ENCODE assay signal across 8 mouse cellular contexts in genomic region chr1:180767541-180768333, GRCm38 (mm10). TPM values are rescaled to one million over a fixed set of nuclear protein-coding genes. Genes with fewer than 3 reads are reported as not detected.
DNase-seq lines count a peak whose midpoint lies in the region; ATAC-seq and TF ChIP-seq lines count a peak whose summit lies in the region.

No protein-coding gene starts in this region.

- no peak; the same call in 1 of the 2 replicates for TF ChIP-seq CTCF in hindbrain, postnatal 0 days (IDR thresholded peaks at IDR 0.05; ENCODE audit: low read depth)

- peak overlapping the region; percentile 85 for H3K27ac ChIP-seq in hindbrain, postnatal 0 days
- H3K27ac ChIP-seq in midbrain, embryonic 10.5 days (replicated peaks): peak overlapping the region; percentile 96

- peak overlapping the region; percentile 70 for H3K4me2 ChIP-seq in hindbrain, postnatal 0 days (ENCODE audit: low read depth, low read length)

- H3K36me3 ChIP-seq in hindbrain, postnatal 0 days (ENCODE audit: insufficient read depth, low read length): no peaks in the 10 kb centered on the region
- H3K36me3 ChIP-seq in midbrain, embryonic 10.5 days: no peaks in the 10 kb centered on the region

- peak overlapping the region; percentile 62 for H3K9ac ChIP-seq in hindbrain, postnatal 0 days (replicated peaks; ENCODE audit: low read length)

- DNase-seq in frontal cortex, postnatal 14 days (ENCODE audit: low spot score in 2 of 2): no peak
- peak; percentile 42 for DNase-seq in B cell, adult 2 months
- peak; percentile 34 to 52 for DNase-seq in cerebellum, postnatal 36 days
- DNase-seq in hindbrain, postnatal 0 days (ENCODE audit: low spot score): peak; percentile 22
- DNase-seq in midbrain, embryonic 10.5 days (ENCODE audit: low spot score): peak; percentile 50
- peak; percentile 65 for DNase-seq in thymus, postnatal 4 days
- no peak for DNase-seq in layer of hippocampus, adult 8-10 months (ENCODE audit: low spot score in 2 of 2)

- WGBS in hindbrain, postnatal 0 days: 19% methylated on average over 10 of the region's 10 CpGs
- WGBS in midbrain, embryonic 10.5 days: 14% methylated on average over 10 of the region's 10 CpGs

- H3K9me3 ChIP-seq in hindbrain, postnatal 0 days (ENCODE audit: low read length): no peaks in the 10 kb centered on the region
- H3K9me3 ChIP-seq in midbrain, embryonic 10.5 days (replicated peaks): no peaks in the 10 kb centered on the region

- peaks cover 20% of the 10 kb centered on the region; the same call in 1 of the 2 replicates for H3K4me1 ChIP-seq in hindbrain, postnatal 0 days (ENCODE audit: insufficient read depth, low read length)
- H3K4me1 ChIP-seq in midbrain, embryonic 10.5 days: peaks cover 33% of the 10 kb centered on the region

- H3K4me3 ChIP-seq in hindbrain, postnatal 0 days (ENCODE audit: low read length): peak overlapping the region; percentile 40
- peak overlapping the region; percentile 66 for H3K4me3 ChIP-seq in midbrain, embryonic 10.5 days

- ATAC-seq in frontal cortex, adult (ENCODE audit: low TSS enrichment): peak; percentile 6; the same call in 1 of the 2 replicates
- peak; percentile 19; the same call in 1 of the 2 replicates for ATAC-seq in hindbrain, postnatal 0 days

- no peaks in the 10 kb centered on the region for H3K27me3 ChIP-seq in hindbrain, postnatal 0 days (ENCODE audit: insufficient read depth, low read length)
- peaks cover 15% of the 10 kb centered on the region for H3K27me3 ChIP-seq in midbrain, embryonic 10.5 days (ENCODE audit: low read depth, poor library complexity, severe bottlenecking)

RNA-seq across cellular contexts. Expression of gene Acbd3, which starts 41.9 kb away (rescaled TPM):
- 28.3 and 32.6 TPM in 2 replicates for total RNA-seq in hindbrain, postnatal 0 days (2014; rRNA removed)
- 18.4 and 19.2 TPM in 2 replicates for polyA plus RNA-seq in hindbrain, postnatal 0 days (2015; fragmentation: Nextera tagmentation; extraction: Ambion mirVana)
- 17.0 and 18.8 TPM in 2 replicates for polyA plus RNA-seq in midbrain, embryonic 10.5 days (2016; fragmentation: Nextera tagmentation; extraction: Ambion mirVana)
- total RNA-seq in layer of hippocampus, adult 8-10 months (2022): 10 to 100 TPM; 32.5 to 36.3 (median 34.8) TPM

RNA-seq across cellular contexts. Expression of gene H3f3a, which starts 46.0 kb away (rescaled TPM):
- total RNA-seq in hindbrain, postnatal 0 days (2014; rRNA removed): 1,143 and 1,334 TPM in 2 replicates
- 1,977 and 1,992 TPM in 2 replicates for polyA plus RNA-seq in hindbrain, postnatal 0 days (2015; fragmentation: Nextera tagmentation; extraction: Ambion mirVana)
- 2,611 and 2,764 TPM in 2 replicates for polyA plus RNA-seq in midbrain, embryonic 10.5 days (2016; fragmentation: Nextera tagmentation; extraction: Ambion mirVana)
- 100 to 1,000 TPM; 296 to 316 (median 303) TPM for total RNA-seq in layer of hippocampus, adult 8-10 months (2022)

Comparison
In these comparisons a context has a peak if more than half of its experiments do, and no peak if none do; other contexts are left out.
1. DNase-seq: peak in B cell, adult 2 months (2 of 2), cerebellum, postnatal 36 days (2 of 2), hindbrain, postnatal 0 days (single experiment), midbrain, embryonic 10.5 days (single experiment) and thymus, postnatal 4 days (single experiment); none in frontal cortex, postnatal 14 days (0 of 2) and layer of hippocampus, adult 8-10 months (0 of 2).